Mouse (Mus musculus): ENCODE measurements around the gene Lrch4. TPM values are rescaled to one million over a fixed set of nuclear protein-coding genes. Genes with fewer than 3 reads are reported as not detected.

Lrch4 gene
- polyA plus RNA-seq, 1 experiment from 2014 or later = 33.5 TPM

DNA sequence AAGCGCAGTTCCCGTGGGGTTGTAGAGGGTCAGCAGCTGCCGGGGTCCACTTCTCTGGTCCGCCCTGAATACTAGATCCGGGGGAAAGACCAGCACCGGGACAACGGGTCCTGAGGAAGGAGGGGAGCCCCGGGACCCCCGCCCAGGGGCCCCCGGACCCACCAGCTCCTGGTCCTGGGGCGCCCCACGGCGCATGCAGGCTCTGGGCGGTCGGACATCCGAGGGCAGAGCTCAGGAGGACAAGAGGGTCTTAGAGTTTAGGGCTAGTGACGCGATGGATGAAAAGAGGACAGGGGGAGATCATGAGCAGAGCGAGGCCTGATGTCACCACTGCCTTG is 28.7 kb upstream of the Lrch4 start:
- Histone ChIP-seq H3K4me1 (peaks cover 34% of the 10 kb centered on the region), H3K9ac (replicated peaks) (peak overlapping the region; percentile 86), H3K27me3 (no peaks in the 10 kb centered on the region), H3K36me3 (peaks cover 8% of the 10 kb centered on the region), H3K4me3 (peak overlapping the region; percentile 76), H3K9me3 (no peaks in the 10 kb centered on the region), H3K27ac (replicated peaks) (peak overlapping the region; percentile 76), H3K4me2 (replicated peaks) (peak overlapping the region; percentile 96)
- 2% methylated on average over 19 of the region's 19 CpGs for WGBS
- ATAC-seq (ENCODE audit: low FRiP score, low read depth) = no peak; the same call in 1 of the 2 replicates

DNA sequence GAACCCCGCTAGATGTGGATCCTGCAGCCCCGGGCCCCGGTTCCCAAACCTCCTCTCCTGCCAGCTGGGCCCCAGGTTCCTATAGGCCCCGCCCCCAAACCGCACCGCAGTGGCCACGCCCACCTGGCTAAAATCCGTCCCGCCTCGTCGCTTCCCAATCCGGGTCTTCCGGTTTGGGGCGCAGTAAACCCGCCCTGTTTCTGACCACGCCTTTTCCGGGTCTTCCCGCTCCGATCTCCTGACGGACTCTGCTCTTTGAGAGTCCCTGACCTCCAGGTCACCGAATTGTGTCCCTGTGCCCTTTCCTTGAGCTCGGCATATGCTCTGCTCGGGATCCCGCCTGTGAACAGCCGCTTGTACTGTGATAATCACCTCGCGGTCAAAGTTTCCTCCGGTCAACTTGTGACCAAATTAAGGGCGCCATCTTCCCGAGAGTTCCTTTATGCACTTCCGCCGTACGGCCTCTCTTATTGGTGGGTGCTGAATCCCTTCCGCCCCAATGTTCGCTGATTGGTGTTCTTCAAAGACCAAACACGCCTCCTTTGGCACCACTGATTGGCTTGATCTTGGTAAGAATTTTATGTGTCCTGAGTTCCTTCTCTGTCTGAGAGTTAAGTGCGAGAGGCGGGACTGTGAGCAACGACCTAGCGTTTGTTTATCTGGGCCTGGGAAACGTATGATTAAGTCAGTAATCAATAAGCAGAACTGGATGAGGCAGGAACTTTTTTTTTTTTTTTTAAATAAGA is 28.1 kb upstream of the Lrch4 start, which contains the start of gene Mospd3:
TSS of gene Mospd3 (minus strand) at position 440 of the 746 bp plus-strand sequence.
- WGBS = under 1% methylated on average over 41 of the region's 41 CpGs
- Histone ChIP-seq H3K4me2 (replicated peaks) (peak within 1 kb of the TSS; percentile 96), H3K9ac (replicated peaks) (peak within 1 kb of the TSS; percentile 86), H3K27ac (replicated peaks) (peak within 1 kb of the TSS; percentile 76), H3K9me3 (no peaks in the 10 kb centered on the region), H3K36me3 (peaks cover 11% of the 10 kb centered on the region), H3K27me3 (no peaks in the 10 kb centered on the region), H3K4me1 (peaks cover 34% of the 10 kb centered on the region), H3K4me3 (peak within 1 kb of the TSS; percentile 76)
- ATAC-seq (ENCODE audit: low FRiP score, low read depth) = peak; percentile 96

DNA sequence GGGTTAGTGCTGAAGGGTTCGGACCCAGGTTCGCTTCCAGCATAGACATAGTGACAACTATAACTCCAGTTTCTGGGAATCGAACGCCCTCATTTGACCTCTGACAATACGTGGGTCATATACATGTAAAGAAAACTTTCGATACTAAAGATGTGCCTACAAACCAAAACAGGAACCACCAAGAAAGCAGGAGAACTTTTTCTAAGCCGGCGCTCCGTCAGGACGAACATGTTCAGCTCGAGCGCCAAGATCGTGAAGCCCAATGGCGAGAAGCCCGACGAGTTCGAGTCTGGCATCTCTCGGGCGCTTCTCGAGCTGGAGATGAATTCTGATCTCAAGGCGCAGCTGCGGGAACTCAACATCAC is 27.6 kb upstream of the Lrch4 start:
- Histone ChIP-seq H3K4me2 (replicated peaks) (peak overlapping the region; percentile 96), H3K36me3 (peaks cover 11% of the 10 kb centered on the region), H3K9me3 (no peaks in the 10 kb centered on the region), H3K27ac (replicated peaks) (peak overlapping the region; percentile 36; the same call in 1 of the 2 replicates), H3K27me3 (no peaks in the 10 kb centered on the region), H3K4me1 (peaks cover 34% of the 10 kb centered on the region), H3K4me3 (peak overlapping the region; percentile 76), H3K9ac (replicated peaks) (peak overlapping the region; percentile 43)
- under 1% methylated on average over 22 of the region's 22 CpGs for WGBS
- no peak for ATAC-seq (ENCODE audit: low FRiP score, low read depth)

DNA sequence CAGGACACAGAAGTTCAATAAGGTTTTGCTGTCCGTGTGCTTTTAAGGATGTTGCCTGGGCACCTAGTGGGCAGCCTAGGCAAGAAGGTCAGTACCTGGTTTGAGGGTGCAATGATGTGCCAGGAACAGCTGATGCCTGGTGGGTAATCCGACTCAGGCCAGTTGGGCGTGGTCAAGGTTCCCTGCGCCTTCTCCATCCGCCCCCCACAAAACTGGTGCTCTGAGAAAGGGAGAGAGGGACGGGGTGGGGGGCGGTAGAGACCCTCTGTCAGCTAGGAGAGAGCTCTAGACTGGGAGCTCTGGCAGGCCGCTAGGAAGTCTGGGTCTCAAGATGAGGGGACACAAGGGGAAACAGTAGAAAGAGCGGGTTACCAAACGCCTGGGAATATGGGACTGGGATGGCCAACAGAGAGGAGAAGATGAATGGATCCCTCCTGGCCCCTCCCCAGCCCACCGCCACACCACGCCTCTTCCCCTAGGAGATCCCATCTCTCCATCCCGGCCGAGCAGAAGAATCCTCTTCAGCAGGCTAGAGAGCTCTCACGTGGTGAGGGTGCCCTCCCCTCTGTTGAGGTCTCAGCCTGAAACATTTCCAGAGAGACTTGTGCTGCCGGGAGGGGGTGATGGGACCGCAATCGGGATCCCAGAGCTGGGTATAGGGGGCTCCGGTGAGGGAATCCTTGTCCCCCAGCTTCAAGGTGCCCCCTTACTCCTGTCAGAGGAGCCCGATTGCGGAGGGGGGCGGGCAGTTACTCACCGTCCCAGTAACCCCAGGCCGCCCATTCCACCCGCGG is 20.9 kb upstream of the Lrch4 start:
- peaks cover 38% of the 10 kb centered on the region for H3K4me1 ChIP-seq
- no peaks in the 10 kb centered on the region for H3K9me3 ChIP-seq
- no peak overlapping the region for H3K27ac ChIP-seq (replicated peaks)
- H3K36me3 ChIP-seq = 0 out of 2 replicates have a peak, but pooled peaks cover 2% of the 10 kb centered on the region
- ATAC-seq (ENCODE audit: low FRiP score, low read depth) = no peak
- H3K27me3 ChIP-seq = peaks cover 29% of the 10 kb centered on the region
- H3K9ac ChIP-seq (replicated peaks) = peak overlapping the region; percentile 28; the same call in 1 of the 2 replicates
- peak overlapping the region; percentile 17 for H3K4me3 ChIP-seq
- 8% methylated on average over 26 of the region's 26 CpGs for WGBS
- peak overlapping the region; percentile 39 for H3K4me2 ChIP-seq (replicated peaks)

DNA sequence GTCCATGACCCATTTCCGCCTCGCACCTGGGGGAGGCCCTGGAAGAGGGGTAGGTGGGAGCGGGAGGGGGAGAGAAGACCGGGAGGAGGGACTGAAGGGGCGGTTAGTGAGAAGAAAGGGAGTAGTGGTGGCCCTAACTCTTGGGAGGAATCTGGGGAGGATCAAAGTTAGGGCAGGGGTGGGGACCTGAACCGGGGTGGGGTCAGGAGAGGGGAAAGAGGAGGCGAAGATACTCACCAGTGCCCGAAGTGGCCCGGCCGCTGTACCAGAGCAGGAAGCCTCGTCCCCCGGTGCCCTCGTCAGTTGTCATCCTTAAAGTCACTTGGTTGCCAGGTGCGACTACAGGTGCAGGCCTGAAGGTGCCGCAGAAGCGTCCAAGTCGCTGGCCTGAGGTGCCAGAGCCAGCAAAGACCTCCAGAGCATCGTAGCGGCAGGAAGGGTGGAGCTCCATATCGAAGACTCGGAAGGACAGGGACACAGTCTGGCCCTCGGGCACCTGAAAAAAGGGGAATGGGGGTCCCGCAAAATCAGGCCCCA is 20.2 kb upstream of the Lrch4 start:
- Histone ChIP-seq H3K27me3 (peaks cover 29% of the 10 kb centered on the region), H3K27ac (replicated peaks) (no peak overlapping the region), H3K4me2 (replicated peaks) (peak overlapping the region; percentile 39), H3K9ac (replicated peaks) (peak overlapping the region; percentile 28; the same call in 1 of the 2 replicates), H3K9me3 (no peaks in the 10 kb centered on the region), H3K4me1 (peaks cover 38% of the 10 kb centered on the region), H3K36me3 (0 out of 2 replicates have a peak, but pooled peaks cover 2% of the 10 kb centered on the region), H3K4me3 (peak overlapping the region; percentile 17)
- no peak for ATAC-seq (ENCODE audit: low FRiP score, low read depth)
- WGBS = 18% methylated on average over 23 of the region's 23 CpGs

DNA sequence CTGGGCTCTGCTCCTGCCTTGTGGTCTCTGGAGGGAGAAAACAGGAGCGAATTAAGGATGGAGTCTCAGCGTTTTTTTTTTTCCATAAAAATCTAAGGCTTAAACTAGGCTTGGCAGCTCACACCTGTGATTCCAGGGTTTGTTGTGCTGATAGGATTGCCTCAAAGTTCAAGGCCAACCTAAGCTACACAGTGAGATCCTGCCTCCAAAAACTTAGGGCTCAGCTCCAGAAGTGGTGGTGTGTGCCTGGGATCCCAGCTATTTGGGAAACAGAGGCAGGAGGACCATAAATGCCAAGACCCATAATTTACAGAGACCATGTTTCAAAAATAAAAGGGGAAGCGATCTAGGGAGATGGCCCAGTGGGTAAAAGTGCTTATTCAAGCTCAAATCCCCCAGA is 19.6 kb upstream of the Lrch4 start:
- Histone ChIP-seq H3K4me1 (peaks cover 38% of the 10 kb centered on the region), H3K4me3 (no peak overlapping the region), H3K27ac (replicated peaks) (no peak overlapping the region), H3K9ac (replicated peaks) (no peak overlapping the region), H3K4me2 (replicated peaks) (no peak overlapping the region), H3K27me3 (peaks cover 29% of the 10 kb centered on the region), H3K9me3 (no peaks in the 10 kb centered on the region), H3K36me3 (0 out of 2 replicates have a peak, but pooled peaks cover 2% of the 10 kb centered on the region)
- ATAC-seq (ENCODE audit: low FRiP score, low read depth) = no peak
- 65% methylated on average over 3 of the region's 3 CpGs for WGBS

DNA sequence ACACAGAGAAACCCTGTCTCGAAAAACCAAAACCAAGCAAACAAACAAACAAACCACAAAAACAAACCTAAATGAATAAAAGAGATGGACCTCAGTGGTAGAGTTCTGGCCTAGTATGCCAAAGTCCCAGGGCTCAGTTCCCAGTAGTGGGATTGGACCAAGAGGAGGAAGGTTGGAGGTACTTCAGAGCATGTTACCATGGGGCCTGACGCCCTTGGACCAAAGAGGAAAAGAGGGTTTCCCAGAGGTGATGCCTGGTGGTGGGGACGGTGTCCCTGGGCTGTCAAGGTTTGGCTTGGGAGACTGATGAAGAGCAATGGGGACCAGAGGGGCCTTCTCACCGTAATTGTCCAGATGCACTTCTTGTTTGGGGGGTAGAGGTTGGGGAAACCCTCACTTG is 18.9 kb upstream of the Lrch4 start:
- H3K36me3 ChIP-seq = 0 out of 2 replicates have a peak, but pooled peaks cover 2% of the 10 kb centered on the region
- no peak overlapping the region for H3K9ac ChIP-seq (replicated peaks)
- H3K27ac ChIP-seq (replicated peaks) = no peak overlapping the region
- H3K4me3 ChIP-seq = no peak overlapping the region
- peaks cover 29% of the 10 kb centered on the region for H3K27me3 ChIP-seq
- no peak for ATAC-seq (ENCODE audit: low FRiP score, low read depth)
- peaks cover 38% of the 10 kb centered on the region for H3K4me1 ChIP-seq
- no peaks in the 10 kb centered on the region for H3K9me3 ChIP-seq
- no peak overlapping the region for H3K4me2 ChIP-seq (replicated peaks)
- WGBS = 67% methylated on average over 4 of the region's 4 CpGs

DNA sequence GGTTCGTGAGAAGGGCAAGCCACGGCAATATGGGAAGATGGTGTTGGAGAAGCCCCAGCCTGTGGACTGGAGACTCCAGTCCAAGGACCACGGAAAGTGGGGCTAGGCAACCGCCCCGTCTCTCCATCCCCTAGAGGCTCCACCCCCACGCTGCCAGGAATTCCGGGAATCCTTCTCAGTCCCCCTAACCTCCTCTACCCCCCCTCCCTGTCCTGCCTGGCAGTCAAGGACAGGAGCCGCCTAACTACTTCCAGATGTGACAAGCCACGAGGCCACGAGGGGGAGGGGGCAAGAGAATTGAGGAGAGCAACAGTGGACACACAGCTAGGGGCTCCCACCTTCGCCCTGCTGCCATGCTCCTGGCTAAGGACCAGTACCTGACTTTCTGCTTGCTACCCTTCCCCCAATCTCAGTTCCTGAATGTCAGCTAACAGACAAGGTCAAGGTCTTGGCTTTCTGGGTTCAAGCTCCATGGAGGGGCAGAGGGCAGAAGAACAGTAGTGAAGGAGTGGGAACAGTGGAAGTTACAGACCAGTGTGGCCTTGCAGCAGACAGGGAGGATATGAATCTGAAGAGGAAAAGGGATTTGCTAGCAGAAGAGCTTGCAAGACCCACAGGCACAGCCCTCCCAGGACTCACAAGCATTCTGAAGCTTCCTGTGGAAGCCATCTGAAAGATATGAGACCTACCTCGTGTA is 18.2 kb upstream of the Lrch4 start:
- no peak for ATAC-seq (ENCODE audit: low FRiP score, low read depth)
- Histone ChIP-seq H3K9ac (replicated peaks) (0 out of 2 replicates have a peak overlapping the region, but pooled peaks have one; percentile 17), H3K9me3 (no peaks in the 10 kb centered on the region), H3K27me3 (peaks cover 29% of the 10 kb centered on the region), H3K4me2 (replicated peaks) (peak overlapping the region; percentile 23; the same call in 1 of the 2 replicates), H3K27ac (replicated peaks) (peak overlapping the region; percentile 66), H3K36me3 (0 out of 2 replicates have a peak, but pooled peaks cover under 1% of the 10 kb centered on the region), H3K4me1 (peaks cover 38% of the 10 kb centered on the region), H3K4me3 (no peak overlapping the region)
- 21% methylated on average over 11 of the region's 12 CpGs for WGBS

DNA sequence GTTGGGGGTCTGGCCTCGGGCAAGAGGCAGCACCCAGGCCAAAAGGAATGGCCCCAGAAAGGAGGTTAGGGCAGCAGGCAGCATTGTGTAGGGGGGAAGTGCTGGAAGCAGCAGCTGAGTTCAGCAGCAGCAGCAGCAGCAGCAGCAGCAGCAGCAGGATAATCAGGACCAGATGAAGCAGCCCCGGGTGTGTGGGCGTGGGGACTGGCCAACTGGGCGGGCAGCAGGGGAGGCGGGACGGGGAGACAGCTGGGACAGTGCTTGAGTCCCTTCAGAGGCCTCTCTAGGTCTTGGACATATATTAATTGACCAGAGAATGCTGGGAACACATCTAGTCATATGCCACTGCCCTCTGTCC is 17.7 kb upstream of the Lrch4 start:
- Histone ChIP-seq H3K4me2 (replicated peaks) (no peak overlapping the region), H3K4me3 (no peak overlapping the region), H3K27me3 (peaks cover 29% of the 10 kb centered on the region), H3K9me3 (no peaks in the 10 kb centered on the region), H3K36me3 (no peaks in the 10 kb centered on the region), H3K27ac (replicated peaks) (peak overlapping the region; percentile 66), H3K9ac (replicated peaks) (no peak overlapping the region), H3K4me1 (peaks cover 38% of the 10 kb centered on the region)
- 15% methylated on average over 6 of the region's 6 CpGs for WGBS
- ATAC-seq (ENCODE audit: low FRiP score, low read depth) = no peak

DNA sequence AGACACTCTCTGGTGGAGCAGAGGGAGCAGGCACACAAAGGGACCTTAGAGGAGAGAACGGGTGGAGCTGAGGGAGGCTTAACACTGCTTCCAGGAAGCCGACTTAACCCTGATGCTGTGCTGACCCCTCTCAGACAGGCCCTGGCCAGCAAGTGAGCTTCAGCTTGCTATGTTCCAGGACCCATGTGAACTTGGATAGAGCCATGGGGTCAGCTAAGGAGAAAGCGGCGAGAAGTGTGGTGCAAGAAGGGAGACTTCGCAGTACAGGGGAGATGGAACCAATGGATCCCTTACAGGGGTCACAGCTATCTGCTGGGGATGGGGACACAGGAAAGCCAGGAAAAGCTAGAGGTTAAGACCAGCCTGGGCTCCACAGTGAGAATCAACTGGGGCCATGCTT is 15.8 kb upstream of the Lrch4 start:
- Histone ChIP-seq H3K27me3 (peaks cover 20% of the 10 kb centered on the region), H3K27ac (replicated peaks) (peak overlapping the region; percentile 42; the same call in 1 of the 2 replicates), H3K36me3 (no peaks in the 10 kb centered on the region), H3K4me2 (replicated peaks) (no peak overlapping the region), H3K9me3 (no peaks in the 10 kb centered on the region), H3K9ac (replicated peaks) (no peak overlapping the region; the same call in 1 of the 2 replicates), H3K4me1 (peaks cover 34% of the 10 kb centered on the region), H3K4me3 (no peak overlapping the region)
- no peak for ATAC-seq (ENCODE audit: low FRiP score, low read depth)
- 64% methylated on average over 5 of the region's 5 CpGs for WGBS

DNA sequence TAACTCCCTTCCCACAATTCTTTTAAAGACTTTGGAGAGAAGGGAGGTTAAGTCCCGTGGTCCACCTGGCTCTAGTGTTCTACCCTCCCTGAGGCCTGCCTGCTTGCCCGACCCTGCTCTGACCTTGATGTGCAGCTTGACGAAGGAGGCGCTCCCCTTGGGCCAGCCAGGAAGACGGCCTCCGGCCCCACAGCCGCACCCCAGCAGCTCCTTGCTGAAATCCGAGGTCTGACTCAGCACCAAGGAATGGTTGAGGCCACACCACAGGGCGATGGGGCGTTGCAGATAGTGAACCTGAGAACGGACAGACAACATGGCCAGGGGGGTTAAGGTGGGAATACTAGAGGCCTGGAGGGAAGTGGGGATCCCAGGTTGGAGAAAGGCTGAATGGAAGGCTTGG is 15.4 kb upstream of the Lrch4 start, which contains the start of gene Pcolce:
TSS of gene Pcolce (minus strand) at position 235 of the 400 bp plus-strand sequence.
- Histone ChIP-seq H3K27ac (replicated peaks) (peak within 1 kb of the TSS; percentile 42; the same call in 1 of the 2 replicates), H3K9ac (replicated peaks) (peak within 1 kb of the TSS; percentile 32; the same call in 1 of the 2 replicates)

More for the DNA sequence above, 15.4 kb upstream of the Lrch4 start, which contains the start of gene Pcolce:
- no peaks in the 10 kb centered on the region for H3K9me3 ChIP-seq
- H3K4me3 ChIP-seq = no peak within 1 kb of the TSS
- peaks cover 29% of the 10 kb centered on the region for H3K4me1 ChIP-seq
- 0 out of 2 replicates have a peak within 1 kb of the TSS, but pooled peaks have one; percentile 5 for H3K4me2 ChIP-seq (replicated peaks)
- 65% methylated on average over 11 of the region's 11 CpGs for WGBS
- H3K27me3 ChIP-seq = peaks cover 16% of the 10 kb centered on the region
- no peak for ATAC-seq (ENCODE audit: low FRiP score, low read depth)
- no peaks in the 10 kb centered on the region for H3K36me3 ChIP-seq
